Mouse (Mus musculus): ENCODE results near the gene Prdm11. TPM values are rescaled to one million over a fixed set of nuclear protein-coding genes. Genes with fewer than 3 reads are reported as not detected.

Gene Prdm11
- 10 to 100 TPM in 1 of 2 experiments, 1 to 10 TPM in 1; 8.8 to 10.4 TPM for total RNA-seq (2021)

DNA sequence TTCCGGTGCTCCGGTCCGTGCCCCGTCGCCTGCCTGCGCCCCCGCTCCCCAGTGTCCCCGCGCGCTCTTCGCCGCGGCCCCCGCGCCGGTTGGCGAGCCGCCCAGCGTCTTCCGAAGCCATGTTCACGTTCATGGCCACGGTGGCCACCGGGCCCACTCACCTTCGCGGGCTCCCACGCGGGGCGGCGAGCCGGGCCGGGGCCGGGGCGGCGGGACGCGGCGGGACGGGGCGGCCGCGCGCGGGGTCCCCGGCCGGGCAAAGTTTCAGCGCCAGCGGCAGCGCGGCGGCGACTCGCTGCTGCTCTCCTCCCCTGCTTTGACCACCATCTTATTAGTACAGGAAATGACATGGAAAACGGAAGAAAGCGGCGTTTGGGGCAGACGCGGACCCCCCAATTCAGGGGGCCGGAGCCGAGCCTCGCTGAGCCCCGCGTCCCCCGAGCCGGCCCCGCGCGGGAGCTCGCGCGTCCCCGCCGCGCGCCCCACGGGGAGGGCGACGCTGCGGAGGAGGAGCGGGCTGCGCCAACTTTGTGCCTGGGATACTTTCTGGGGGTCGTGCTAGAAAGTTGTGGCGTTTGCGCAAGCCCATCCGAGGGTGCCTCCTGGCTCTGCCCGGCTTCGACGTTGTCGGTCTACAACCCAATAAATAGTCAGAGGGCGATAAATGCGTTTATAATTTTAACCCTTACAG lies at the start of gene Prdm11:
Gene Prdm11, minus strand, starts transcription at position 350 of the 691 bp plus-strand sequence.
- DNase-seq = no peak
- intact Hi-C loops (cut with DNase I) = loop anchor here (2.0 to 5.0 kb wide), 2 partner anchors 15 to 59 kb away; no protein-coding TSS in a partner anchor

DNA sequence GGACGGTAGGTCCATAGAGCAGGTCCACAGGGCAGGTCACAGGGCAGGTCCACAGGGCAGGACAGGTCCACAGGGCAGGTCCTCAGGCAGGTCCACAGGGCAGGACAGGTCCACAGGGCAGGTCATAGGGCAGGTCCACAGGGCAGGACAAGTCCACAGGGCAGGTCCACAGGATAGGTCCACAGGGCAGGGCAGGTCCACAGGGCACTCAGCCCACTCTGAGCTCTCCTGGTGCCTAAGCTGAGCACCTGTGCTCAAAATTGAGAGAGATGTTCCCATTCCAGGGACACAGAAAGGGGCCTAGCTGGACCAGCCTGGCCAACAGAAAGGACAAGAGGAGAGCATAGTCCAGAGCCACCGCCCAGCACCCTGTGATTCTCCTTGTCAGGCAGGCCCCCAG lies 46.4 kb upstream of the Prdm11 start:
- DNase-seq = no peak
- intact Hi-C loops (cut with DNase I) = no loop called here

DNA sequence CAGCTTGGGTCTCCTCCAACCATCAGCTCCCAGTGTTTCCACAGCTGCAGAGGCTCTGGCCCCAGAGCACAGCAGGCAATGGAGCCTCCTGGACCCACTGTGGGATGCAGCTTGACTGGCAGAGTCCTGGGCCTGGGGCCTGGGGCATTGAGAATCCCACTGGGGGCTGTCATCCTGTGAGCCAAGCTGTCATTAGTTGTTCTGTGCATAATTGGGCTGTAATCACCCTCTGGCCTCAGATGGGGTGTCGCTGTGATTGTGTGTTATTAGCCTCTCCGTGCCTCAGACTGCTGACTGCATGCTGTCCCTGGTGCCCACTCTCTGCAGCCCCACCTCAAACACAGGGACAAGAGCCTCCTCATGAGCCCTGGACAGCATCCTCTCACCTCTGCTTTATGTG lies 45.7 kb upstream of the Prdm11 start:
- no peak for DNase-seq
- intact Hi-C loops (cut with DNase I) = no loop called here

DNA sequence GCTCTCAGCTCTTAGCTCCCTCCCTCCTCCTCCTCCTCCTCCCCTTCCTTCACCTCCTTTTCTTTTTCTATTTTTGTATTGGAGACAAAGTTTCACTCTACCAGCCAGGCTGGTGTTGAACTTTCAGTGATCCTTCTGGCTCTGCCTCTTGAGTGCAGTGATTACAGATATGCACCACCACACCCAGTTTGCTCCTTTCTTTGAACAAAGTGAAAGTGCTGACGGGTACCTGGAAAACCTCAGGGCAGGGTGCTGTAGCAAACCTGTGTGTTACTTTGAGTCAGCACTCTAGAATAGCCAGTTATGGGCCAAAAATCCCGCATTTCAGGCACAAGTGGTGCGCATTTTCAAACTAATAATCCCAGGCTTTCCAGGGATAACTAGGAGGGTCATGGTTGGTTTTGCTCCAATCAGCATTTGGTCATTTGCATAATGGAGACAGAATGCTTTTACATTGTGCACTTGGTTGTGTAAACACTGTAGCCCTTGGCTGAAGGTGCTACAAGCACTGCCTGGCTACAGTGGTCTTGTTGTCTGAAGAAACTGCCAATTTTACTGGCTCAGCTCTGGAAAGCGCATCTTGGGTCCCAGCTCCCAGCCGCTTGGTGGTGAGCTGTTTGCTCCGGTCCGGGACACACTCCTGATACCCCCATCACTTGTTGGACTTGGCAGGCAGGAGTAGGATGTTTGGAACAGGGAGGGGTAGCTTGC lies 43.6 kb upstream of the Prdm11 start:
- intact Hi-C loops (cut with DNase I) = no loop called here
- no peak for DNase-seq

DNA sequence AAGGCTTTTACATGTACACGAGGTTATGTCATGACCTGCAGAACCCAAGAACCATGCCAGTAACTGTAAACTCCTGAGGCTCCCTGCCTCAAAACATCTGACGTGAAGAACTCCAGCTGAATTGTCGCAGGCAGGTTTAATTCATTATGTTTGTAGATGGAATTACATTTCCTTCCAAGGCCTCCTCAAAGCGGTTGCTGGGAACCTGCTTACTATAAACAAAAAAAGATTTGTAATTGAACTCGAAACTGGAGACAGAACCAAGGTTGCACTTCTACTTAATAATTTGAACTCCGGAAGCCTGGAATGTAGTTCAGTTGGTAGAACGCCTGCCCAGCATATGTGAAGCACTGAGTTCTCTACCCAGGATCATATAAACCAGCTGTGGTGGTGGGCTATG lies 42.0 kb upstream of the Prdm11 start:
- intact Hi-C loops (cut with DNase I) = no loop called here
- DNase-seq = no peak

DNA sequence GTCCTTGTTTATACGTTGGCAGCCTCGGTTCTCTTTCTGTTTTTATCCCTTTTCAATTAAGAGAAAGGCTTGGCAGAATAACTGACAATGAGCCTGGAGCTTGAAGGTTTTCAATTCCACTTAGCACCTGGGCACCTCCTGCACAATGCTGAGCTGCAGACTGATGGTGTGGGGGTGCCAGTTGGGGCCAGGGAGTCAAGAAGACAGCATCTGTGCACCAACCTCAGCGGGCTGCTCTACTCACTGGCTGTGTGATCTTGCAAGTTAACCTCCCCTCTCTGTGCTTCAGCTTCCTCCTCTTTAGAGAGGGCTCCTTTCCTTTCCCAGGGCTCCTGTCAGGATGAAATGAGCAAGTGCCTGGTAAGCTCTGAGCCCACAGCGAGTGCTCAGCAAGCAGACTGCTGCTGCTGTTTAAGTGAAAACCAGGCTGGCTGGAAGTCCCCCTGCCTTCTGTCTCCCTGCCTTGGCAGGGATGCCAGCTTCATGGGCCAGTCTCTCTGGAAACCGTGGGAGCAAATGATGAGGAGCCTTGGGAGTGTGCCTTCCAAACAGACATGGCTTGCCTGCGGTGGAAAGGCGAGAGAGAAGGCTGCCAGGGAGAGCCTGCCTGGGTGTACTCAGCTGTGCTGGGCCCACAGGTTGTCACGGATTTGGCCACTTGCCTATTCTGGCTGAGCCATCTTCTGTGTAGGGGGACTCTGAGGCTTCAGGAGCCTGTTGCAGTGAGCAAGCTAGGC lies 39.5 kb upstream of the Prdm11 start:
- no peak for DNase-seq
- intact Hi-C loops (cut with DNase I) = no loop called here

DNA sequence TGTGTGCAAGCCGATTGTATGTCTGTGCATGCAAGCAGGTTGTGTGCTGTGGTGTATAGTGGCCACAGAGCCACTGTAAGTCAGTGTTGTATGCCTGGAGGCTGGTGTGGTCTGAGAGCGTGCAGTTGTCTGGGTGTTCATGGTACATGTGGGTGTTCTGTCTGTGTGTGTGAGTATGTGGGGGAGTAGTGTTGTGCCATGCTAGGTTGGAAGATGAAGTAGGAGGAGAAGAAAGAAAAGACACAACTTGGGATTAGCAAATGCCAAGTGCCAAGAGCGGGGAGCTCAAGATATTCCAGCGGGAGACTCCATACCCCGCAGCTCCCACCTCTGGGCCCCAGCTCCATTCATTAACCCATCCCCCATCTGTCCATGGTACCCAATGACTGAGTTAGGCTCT lies 38.5 kb upstream of the Prdm11 start:
- intact Hi-C loops (cut with DNase I) = no loop called here
- no peak for DNase-seq

DNA sequence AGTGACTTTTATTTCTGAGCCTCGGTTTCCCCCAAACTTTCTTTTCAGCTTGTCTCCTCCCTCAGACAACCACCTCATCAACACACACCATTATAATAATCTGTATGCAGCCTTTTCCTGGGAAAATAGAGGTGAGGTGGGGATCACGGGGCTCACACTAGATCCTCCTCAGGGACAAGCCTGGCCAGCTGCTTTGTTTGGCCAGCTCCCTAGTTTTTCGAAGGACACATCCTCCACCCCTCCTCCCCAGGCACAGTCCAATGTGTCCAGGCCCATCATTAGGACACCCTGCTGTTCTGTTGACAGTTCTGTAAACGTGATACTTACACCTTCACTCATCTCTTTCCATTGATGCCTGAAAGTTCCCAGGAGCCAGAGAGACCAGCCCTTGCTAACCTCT lies 37.4 kb upstream of the Prdm11 start:
- intact Hi-C loops (cut with DNase I) = no loop called here
- no peak for DNase-seq

DNA sequence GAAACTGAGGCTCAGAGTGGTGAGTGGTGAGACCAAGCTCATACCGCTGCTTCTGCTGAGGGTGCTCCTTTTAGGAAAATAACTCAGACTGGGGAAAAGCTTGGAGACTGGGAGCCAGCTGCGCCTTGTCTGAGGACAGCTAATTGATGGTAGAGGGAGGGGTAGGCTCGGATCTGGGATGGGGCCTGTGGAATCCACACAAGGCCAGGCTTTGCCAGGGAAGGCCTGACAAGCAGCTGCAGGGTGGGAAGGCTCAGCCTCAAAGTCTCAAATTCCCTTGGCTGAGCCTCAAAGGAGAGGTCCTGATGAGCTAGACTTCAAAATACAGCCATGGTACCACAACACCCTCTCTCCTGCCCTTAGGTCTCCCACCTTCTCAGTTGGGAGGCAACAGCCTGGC lies 36.9 kb upstream of the Prdm11 start:
- no peak for DNase-seq
- intact Hi-C loops (cut with DNase I) = no loop called here

DNA sequence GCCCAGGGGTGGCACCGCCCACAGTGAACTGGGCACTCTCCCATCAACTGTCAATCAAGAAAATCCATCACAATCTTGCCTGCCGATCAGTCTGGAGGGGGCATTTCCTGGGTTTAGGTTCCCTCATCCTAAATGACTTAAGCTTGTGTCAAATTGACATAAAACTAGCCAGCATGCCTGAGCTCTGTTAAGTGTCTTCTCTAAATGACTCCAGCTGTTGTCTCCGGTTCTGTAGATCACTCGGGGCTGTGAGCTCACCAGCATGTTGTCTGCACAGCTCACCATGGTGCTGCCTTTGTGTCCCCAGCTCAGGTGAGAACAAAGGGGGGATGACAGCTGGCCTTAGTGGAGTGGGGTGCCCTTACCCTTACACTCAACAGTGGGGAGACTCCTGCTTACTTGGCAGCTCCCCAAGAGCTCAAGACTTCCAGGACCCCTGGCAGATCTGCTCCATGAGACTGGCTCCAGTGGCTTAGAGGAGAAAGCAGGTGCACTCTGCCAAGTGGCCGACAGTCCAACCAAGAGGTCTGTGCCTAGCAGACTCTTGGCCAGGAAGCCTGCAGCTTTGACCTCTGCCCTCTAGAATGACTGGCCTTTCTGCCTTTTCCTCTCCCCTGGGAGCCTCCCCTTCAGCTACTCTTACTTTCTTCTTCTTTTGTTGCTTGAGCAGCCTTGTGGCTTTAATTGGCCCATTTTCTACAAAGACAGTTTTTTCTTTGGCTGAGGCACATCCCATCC lies 35.1 kb upstream of the Prdm11 start:
- DNase-seq = no peak
- intact Hi-C loops (cut with DNase I) = no loop called here

DNA sequence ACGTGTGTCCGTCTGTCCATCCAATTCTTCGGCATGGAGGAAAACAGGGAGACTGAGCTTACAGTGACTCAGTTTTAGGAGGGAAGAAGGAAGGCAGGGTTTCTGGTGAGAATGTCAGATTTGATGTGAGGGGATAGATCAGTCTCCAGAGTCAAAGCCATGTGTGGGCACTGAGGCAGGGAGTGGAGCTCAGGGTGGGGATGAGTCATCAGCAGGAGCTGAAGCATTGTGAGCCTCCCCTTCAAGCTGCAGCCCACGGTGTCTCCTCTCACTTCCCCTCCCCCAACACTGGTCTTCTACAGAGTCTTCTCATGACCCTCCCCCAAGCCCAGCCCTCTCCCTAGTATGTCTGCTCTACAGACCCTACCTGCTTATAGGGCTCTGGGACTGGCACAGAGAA lies 33.4 kb upstream of the Prdm11 start:
- intact Hi-C loops (cut with DNase I) = loop anchor here (5.0 kb wide), 1 partner anchor 43 kb away; no protein-coding TSS in a partner anchor
- DNase-seq = no peak

DNA sequence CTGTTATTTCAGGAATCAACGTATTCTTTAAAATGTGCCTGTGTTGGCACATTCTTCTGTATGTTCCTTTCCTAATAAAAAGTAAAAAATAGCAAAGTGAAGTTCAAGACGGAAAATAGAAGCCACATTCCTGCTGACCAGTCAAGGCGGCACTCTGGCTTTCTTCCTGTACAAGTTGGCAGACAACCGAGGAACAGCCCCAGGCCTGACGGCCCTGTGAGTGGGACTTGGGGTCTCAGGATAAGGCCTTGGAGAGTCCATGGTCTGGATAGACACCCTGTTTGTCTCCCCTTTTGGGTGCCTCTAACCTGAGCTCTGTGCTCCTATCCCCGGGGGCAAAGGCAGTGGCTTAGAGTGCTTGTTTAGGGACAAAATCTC lies 30.6 kb upstream of the Prdm11 start:
- intact Hi-C loops (cut with DNase I) = loop anchor here (5.0 kb wide), 1 partner anchor 46 kb away; no protein-coding TSS in a partner anchor
- DNase-seq = no peak

DNA sequence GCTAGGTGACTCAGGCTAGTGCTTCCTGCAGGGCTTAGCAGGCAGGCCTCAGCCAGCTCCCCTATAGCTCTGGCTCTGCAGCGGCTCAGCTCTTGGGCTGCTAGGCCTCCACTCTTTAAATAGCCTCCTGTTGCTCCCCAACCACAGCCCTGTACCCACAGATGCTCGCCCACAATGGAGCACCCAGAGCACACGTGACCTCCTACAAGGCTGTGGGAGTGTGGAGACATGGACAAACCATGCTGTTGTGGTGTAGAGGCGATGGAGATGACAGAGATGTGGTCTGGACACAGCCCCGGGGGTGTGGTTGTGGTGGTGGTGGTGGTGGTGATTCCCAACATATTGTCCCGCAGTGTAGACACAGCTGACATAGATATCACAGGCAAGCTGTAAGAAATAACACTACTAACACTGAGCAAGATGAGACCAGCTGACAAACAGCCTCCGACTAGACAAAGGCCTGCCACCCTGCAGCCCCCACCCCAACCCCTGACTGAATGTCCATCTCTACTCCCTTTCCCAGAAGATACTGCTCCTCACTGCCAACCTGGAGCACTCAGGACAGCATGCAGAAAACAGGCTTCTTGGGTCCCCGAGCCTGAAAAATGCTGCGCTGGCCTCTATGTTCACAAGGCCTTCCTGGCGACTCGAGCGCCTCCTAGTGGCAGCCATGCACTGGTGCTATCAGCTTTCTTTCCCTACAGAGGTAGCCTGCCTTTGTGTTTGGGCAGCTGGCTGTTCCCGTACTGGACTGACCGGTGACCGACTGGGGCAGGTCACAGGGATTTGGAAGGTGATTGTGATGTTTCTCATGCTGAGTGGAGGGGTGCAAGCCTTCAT lies 30.0 kb upstream of the Prdm11 start:
- intact Hi-C loops (cut with DNase I) = loop anchor here (5.0 kb wide), 1 partner anchor 46 kb away; no protein-coding TSS in a partner anchor
- peak; percentile 57 to 78 for DNase-seq

DNA sequence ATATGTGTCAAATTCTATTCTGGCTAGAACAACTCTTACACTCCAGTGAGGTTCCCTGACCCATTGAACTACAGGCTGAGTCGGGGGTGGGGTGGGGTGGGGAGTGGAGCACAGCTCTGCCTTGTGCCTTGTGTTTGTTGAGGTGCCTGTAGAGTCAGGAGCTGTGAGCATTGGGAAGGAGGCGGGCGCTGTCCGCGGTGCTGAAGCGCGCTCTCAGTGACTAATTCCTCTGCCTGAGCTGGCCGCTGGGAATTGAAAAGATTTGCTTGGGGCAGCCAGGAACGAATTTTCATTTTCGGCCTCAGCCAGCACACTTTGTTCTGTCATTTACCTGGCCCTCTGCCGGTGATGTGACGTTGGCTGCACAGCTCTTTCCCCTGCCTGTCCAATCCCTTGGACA lies 25.7 kb upstream of the Prdm11 start:
- intact Hi-C loops (cut with DNase I) = loop anchor here (2.0 to 5.0 kb wide), 3 partner anchors 117 to 401 kb away; partner anchors contain the start of gene Tspan18
- peak; percentile 77 to 82 for DNase-seq

DNA sequence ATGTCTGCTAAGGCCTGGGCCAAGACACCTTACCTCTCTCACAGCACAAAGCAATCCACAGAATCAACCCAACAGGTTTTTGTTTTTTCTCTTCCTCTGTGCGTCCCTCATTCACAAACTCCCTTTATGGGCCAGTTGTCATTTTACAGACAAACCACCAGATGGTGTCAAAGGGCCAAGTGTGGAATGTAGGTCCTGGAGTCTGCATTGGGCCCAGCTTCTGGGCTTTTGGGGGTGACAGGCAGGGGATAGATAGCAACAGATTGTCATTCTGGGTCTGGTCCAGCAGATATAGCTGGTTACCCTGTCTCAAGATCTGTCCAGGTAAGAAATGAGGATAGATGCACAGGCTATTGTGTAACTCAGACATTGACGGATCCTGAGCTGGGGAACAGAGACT lies 23.0 kb upstream of the Prdm11 start:
- DNase-seq = peak; percentile 25 to 38
- intact Hi-C loops (cut with DNase I) = loop anchor here (1.0 to 5.0 kb wide), 2 partner anchors 130 to 348 kb away; no protein-coding TSS in a partner anchor

DNA sequence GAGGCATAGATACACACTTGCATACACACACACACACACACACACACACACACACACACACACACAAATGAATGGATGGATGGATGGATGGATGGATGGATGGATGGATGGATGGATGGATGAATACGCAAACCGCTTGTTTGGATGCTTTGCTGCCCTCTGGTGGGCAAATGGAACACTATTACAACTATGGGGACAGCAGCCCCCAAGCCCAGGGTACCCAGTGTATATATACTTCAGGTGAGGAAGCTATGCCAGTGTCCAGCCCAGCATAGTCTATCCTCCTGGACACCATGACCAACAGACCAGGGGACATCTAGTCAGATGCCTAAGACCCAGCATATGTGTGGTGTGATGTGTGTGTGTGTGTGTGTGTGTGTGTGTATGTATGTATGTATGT lies 17.4 kb upstream of the Prdm11 start:
- intact Hi-C loops (cut with DNase I) = loop anchor here (1.0 to 2.0 kb wide), 2 partner anchors 97 to 159 kb away; no protein-coding TSS in a partner anchor

DNA sequence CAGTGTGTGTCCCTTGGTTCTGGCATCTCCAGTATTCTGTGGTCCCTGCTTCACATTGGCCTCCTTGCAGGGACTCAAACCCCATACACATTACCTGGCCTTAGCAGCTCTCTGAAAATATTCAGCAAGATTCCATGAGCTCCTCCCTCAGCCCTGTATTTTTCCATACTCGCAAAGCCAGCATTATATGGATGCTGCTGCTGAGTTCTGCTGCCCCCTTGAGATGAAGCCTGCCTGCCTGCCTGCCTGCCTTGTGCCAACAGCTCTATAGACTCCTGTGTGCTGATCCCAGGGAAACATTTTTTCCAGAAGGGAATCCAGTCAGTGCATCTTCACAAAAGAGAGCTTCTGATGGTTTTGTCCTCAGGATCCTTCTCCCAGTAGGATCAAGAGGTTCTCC lies 5.9 kb upstream of the Prdm11 start:
- intact Hi-C loops (cut with DNase I) = no loop called here

More for the DNA sequence above, 17.4 kb upstream of the Prdm11 start:
- peak; percentile 57 to 68 for DNase-seq

DNA sequence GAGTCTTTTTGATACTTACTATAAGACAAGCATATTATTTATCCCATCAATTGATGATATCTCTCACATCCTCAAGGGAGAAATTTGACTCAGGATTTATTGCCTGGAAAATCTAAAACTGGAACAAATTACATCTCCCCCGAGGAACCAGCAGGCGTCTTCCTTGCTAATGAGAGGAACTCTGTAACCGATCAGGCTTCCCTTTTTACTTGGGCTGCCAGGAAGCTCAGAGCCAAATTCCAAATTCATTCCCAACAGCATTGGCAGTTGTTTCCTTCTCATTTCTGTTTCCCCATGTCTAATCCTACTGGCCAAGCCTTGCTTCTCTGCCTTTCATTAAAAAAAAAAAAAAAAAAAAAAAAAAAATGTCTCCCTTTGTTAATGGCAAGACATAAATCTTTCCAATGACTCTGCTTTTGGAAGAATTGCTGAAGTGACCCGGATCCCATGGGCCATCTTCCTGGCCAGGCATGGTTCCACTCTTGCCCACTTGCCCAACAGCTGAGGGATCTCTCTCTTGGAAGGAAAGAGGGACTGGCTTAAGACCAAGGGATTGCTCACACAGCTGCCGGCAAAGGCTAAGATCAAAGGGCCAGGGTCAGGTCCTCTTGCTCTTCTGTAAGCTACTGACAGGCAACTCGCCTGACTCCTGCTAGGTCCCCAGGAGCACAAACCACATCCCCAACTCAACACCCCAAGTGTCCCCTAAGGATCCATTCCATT lies 2.8 kb upstream of the Prdm11 start:
- intact Hi-C loops (cut with DNase I) = loop anchor here (5.0 kb wide), 1 partner anchor 61 kb away; no protein-coding TSS in a partner anchor
- DNase-seq = no peak

More for the DNA sequence above, 5.9 kb upstream of the Prdm11 start:
- no peak for DNase-seq
